18 mouse cellular contexts compared by ENCODE assay signal in the genomic region with DNA sequence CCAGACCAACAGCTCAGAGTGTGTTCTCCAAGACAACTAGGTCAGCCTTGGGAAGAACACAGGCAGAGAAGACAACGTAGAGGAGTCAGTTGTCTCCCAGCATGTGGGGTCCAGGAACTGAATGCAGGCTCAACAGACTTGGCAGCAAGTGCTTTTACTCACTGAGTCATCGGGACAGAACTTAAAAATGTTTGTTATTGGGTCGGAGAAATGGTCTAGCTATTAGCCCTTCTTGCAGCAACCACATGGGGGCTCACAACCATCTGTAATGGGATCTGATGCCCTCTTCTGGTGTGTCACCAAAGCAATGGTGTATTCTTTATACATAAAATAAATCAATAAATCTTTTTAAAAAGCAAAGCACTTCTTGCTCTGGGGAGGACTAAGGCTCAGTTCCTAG. TPM values are rescaled to one million over a fixed set of nuclear protein-coding genes. Genes with fewer than 3 reads are reported as not detected.
DNase-seq lines count a peak whose midpoint lies in the region; ATAC-seq and TF ChIP-seq lines count a peak whose summit lies in the region.
"Had no signal": no experiment of that assay in that cellular context is flagged by ENCODE, and none has a peak within 500 bp of the region (broad histone marks: within the 10 kb centered on the region; RNA-seq: fewer than 3 reads in every experiment).

No protein-coding gene starts in this region.

- no peaks in the 10 kb centered on the region for H3K9me3 ChIP-seq in heart, postnatal 0 days (replicated peaks; ENCODE audit: control insufficient read depth, low read length)
- no peaks in the 10 kb centered on the region for H3K9me3 ChIP-seq in lung, postnatal 0 days (ENCODE audit: low read length)
- H3K9me3 ChIP-seq: heart, embryonic 15.5 days; hindbrain, embryonic 13.5 days; limb, embryonic 15.5 days; lung, embryonic 15.5 days; midbrain, embryonic 15.5 days; stomach, embryonic 15.5 days had no signal

- WGBS in heart, postnatal 0 days: 68% methylated on average over 3 of the region's 3 CpGs
- WGBS in lung, postnatal 0 days: 64% methylated on average over 3 of the region's 3 CpGs

- H3K36me3 ChIP-seq in heart, postnatal 0 days (replicated peaks; ENCODE audit: control insufficient read depth, insufficient read depth, low read length): peaks cover 14% of the 10 kb centered on the region
- H3K36me3 ChIP-seq in lung, postnatal 0 days (ENCODE audit: insufficient read depth, low read length): no peaks in the 10 kb centered on the region; the same call in 1 of the 2 replicates
- H3K36me3 ChIP-seq: midbrain, embryonic 15.5 days; stomach, embryonic 15.5 days had no signal

- peak; percentile 43 for DNase-seq in adrenal gland, postnatal 14 days
- DNase-seq in adrenal gland, postnatal 4 days (ENCODE audit: low spot score in 2 of 2): no peak
- no peak for DNase-seq in heart, postnatal 0 days (ENCODE audit: low spot score)
- DNase-seq in heart, postnatal 10 days: no peak
- DNase-seq in lung, postnatal 0 days (ENCODE audit: low spot score): peak; percentile 11
- no peak for DNase-seq in lung, adult 18-20 months
- DNase-seq in fibroblast of lung, adult 2 months (ENCODE audit: low read depth): peak; percentile 40
- no peak for DNase-seq in thymus, adult 18-20 months
- DNase-seq: kidney, adult 18-20 months; kidney, postnatal 25 days; spleen, adult 18-20 months had no signal

- no peak for TF ChIP-seq EP300 in heart, postnatal 0 days (IDR thresholded peaks at IDR 0.05; ENCODE audit: low read depth)
- TF ChIP-seq EP300 in lung, postnatal 0 days (IDR thresholded peaks at IDR 0.05): no peak

- no peaks in the 10 kb centered on the region for H3K27me3 ChIP-seq in heart, postnatal 0 days (ENCODE audit: control insufficient read depth, insufficient read depth, low read length)
- no peaks in the 10 kb centered on the region for H3K27me3 ChIP-seq in lung, postnatal 0 days (replicated peaks; ENCODE audit: insufficient read depth, low read length)
- H3K27me3 ChIP-seq: heart, embryonic 15.5 days; hindbrain, embryonic 13.5 days; limb, embryonic 15.5 days; lung, embryonic 15.5 days; midbrain, embryonic 15.5 days; stomach, embryonic 15.5 days had no signal

- no peak for TF ChIP-seq CTCF in heart, postnatal 0 days (IDR thresholded peaks at IDR 0.05; ENCODE audit: low read depth)
- TF ChIP-seq CTCF in lung, postnatal 0 days (IDR thresholded peaks at IDR 0.05): peak; percentile 50

- no peak overlapping the region for H3K27ac ChIP-seq in heart, postnatal 0 days (ENCODE audit: low read depth)
- no peak overlapping the region for H3K27ac ChIP-seq in lung, postnatal 0 days (ENCODE audit: low read length)
- H3K27ac ChIP-seq: heart, embryonic 15.5 days; hindbrain, embryonic 13.5 days; limb, embryonic 15.5 days; lung, embryonic 15.5 days; midbrain, embryonic 15.5 days; stomach, embryonic 15.5 days had no signal

- no peak overlapping the region for H3K4me3 ChIP-seq in heart, postnatal 0 days (ENCODE audit: low read depth, low read length)
- H3K4me3 ChIP-seq in lung, postnatal 0 days (ENCODE audit: low read depth, low read length): no peak overlapping the region
- H3K4me3 ChIP-seq: heart, embryonic 15.5 days; hindbrain, embryonic 13.5 days; limb, embryonic 15.5 days; lung, embryonic 15.5 days; midbrain, embryonic 15.5 days; stomach, embryonic 15.5 days had no signal

- H3K9ac ChIP-seq in heart, postnatal 0 days (replicated peaks; ENCODE audit: low read depth, low read length): no peak overlapping the region
- H3K9ac ChIP-seq in lung, postnatal 0 days (replicated peaks; ENCODE audit: low read depth): no peak overlapping the region
- H3K9ac ChIP-seq: heart, embryonic 15.5 days; hindbrain, embryonic 13.5 days; limb, embryonic 15.5 days; lung, embryonic 15.5 days; midbrain, embryonic 15.5 days; stomach, embryonic 15.5 days had no signal

- no peak overlapping the region for H3K4me2 ChIP-seq in heart, postnatal 0 days (ENCODE audit: low read depth, low read length)
- H3K4me2 ChIP-seq in lung, postnatal 0 days (replicated peaks; ENCODE audit: low read depth, low read length): no peak overlapping the region
- H3K4me2 ChIP-seq: heart, embryonic 15.5 days; hindbrain, embryonic 13.5 days; limb, embryonic 15.5 days; lung, embryonic 15.5 days; midbrain, embryonic 15.5 days; stomach, embryonic 15.5 days had no signal

- peaks cover 8% of the 10 kb centered on the region; the same call in 1 of the 2 replicates for H3K4me1 ChIP-seq in heart, postnatal 0 days (ENCODE audit: control insufficient read depth, insufficient read depth)
- H3K4me1 ChIP-seq in lung, postnatal 0 days (ENCODE audit: insufficient read depth, low read depth, low read length): peaks cover 2% of the 10 kb centered on the region; the same call in 1 of the 2 replicates
- H3K4me1 ChIP-seq: hindbrain, embryonic 13.5 days; limb, embryonic 15.5 days; lung, embryonic 15.5 days; stomach, embryonic 15.5 days had no signal

- 0 out of 2 replicates have a peak, but pooled peaks have one; percentile 11 for ATAC-seq in heart, postnatal 0 days (ENCODE audit: insufficient read depth, low read depth)
- ATAC-seq in lung, postnatal 0 days: no peak
- ATAC-seq: midbrain, embryonic 15.5 days had no signal

- intact Hi-C loops in heart, postnatal 10 days (cut with DNase I): loop anchor here (5.0 to 10.0 kb wide), 2 partner anchors 214 to 281 kb away; partner anchors contain the start of gene Farp2

RNA-seq across cellular contexts. Expression of gene Atg4b, which starts 25.2 kb away (rescaled TPM):
- total RNA-seq in adrenal gland, postnatal 14 days (2021): 67.3 and 69.4 TPM in 2 replicates
- 10 to 100 TPM; 79.9 to 87.1 TPM for total RNA-seq in adrenal gland, postnatal 4 days (2021)
- 22.3 and 47.8 TPM in 2 replicates for total RNA-seq in heart, postnatal 0 days (2014; rRNA removed; ENCODE audit: low replicate concordance)
- polyA plus RNA-seq in heart, postnatal 0 days (2015; fragmentation: Nextera tagmentation; extraction: Ambion mirVana): 50.3 and 61.1 TPM in 2 replicates
- 10 to 100 TPM; 46.6 to 55.0 TPM for total RNA-seq in heart, postnatal 10 days (2021)
- 54.2 and 66.1 TPM in 2 replicates for polyA plus RNA-seq in lung, postnatal 0 days (2015; fragmentation: Nextera tagmentation; extraction: Ambion mirVana)

RNA-seq across cellular contexts. Expression of gene Thap4, which starts 28.5 kb away (rescaled TPM):
- 42.6 and 45.8 TPM in 2 replicates for total RNA-seq in adrenal gland, postnatal 14 days (2021)
- 10 to 100 TPM; 61.4 to 61.9 TPM for total RNA-seq in adrenal gland, postnatal 4 days (2021)
- total RNA-seq in heart, postnatal 0 days (2014; rRNA removed; ENCODE audit: low replicate concordance): 57.2 and 81.4 TPM in 2 replicates
- polyA plus RNA-seq in heart, postnatal 0 days (2015; fragmentation: Nextera tagmentation; extraction: Ambion mirVana): 53.9 and 56.7 TPM in 2 replicates
- total RNA-seq in heart, postnatal 10 days (2021): 10 to 100 TPM; 65.3 to 74.0 TPM
- 34.4 and 37.6 TPM in 2 replicates for polyA plus RNA-seq in lung, postnatal 0 days (2015; fragmentation: Nextera tagmentation; extraction: Ambion mirVana)

RNA-seq across cellular contexts. Expression of gene Bok, which starts 40.7 kb away (rescaled TPM):
- 9.9 and 12.2 TPM in 2 replicates for total RNA-seq in adrenal gland, postnatal 14 days (2021)
- 10 to 100 TPM; 22.5 to 25.4 TPM for total RNA-seq in adrenal gland, postnatal 4 days (2021)
- 50.8 and 61.5 TPM in 2 replicates for total RNA-seq in heart, postnatal 0 days (2014; rRNA removed; ENCODE audit: low replicate concordance)
- polyA plus RNA-seq in heart, postnatal 0 days (2015; fragmentation: Nextera tagmentation; extraction: Ambion mirVana): 25.6 and 27.6 TPM in 2 replicates
- 10 to 100 TPM; 10.2 to 10.4 TPM for total RNA-seq in heart, postnatal 10 days (2021)
- polyA plus RNA-seq in lung, postnatal 0 days (2015; fragmentation: Nextera tagmentation; extraction: Ambion mirVana): 30.9 and 31.2 TPM in 2 replicates
- total RNA-seq: megakaryocyte, adult 5-6 weeks had no signal

Comparison
In these comparisons a context has a peak if more than half of its experiments do, and no peak if none do; other contexts are left out.
1. DNase-seq: peak in adrenal gland, postnatal 14 days (single experiment), lung, postnatal 0 days (single experiment) and fibroblast of lung, adult 2 months (single experiment); none in adrenal gland, postnatal 4 days (0 of 2), heart, postnatal 0 days (single experiment), heart, postnatal 10 days (0 of 2), lung, adult 18-20 months (0 of 2) and thymus, adult 18-20 months (0 of 2).